Mouse (Mus musculus): ENCODE measurements around the gene Rftn2.

DNA sequence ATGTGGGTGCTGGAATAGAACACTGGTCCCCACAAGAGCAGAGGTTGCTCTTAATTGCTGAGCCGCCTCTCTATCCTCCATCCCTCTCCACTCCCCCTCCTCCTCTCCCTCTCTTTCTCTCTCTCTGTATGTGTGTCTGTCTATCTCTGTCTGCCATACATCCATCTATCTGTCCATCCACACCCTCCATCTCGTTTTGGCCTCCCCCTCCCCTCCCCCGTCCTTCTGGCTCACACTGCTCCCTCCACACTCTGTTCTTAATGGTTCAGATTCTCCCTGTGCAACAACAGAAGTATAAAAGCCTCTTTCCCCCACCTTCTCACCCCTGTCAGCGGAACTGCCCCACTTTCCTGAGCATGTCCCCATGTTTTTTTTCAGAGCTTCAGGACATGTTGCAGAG lies 59.0 kb downstream of the Rftn2 start:
- TF ChIP-seq SRF (IDR thresholded peaks at IDR 0.05; ENCODE audit: control insufficient read depth, insufficient read length, low read depth), result no peak
- TF ChIP-seq USF1 (IDR thresholded peaks at IDR 0.05; ENCODE audit: low read depth), result no peak
- no peak for TF ChIP-seq POLR2A (IDR thresholded peaks at IDR 0.05; ENCODE audit: insufficient read length, low read depth)
- no peak for TF ChIP-seq REST (IDR thresholded peaks at IDR 0.05; ENCODE audit: insufficient read depth, insufficient read length)
- TF ChIP-seq TCF12 (IDR thresholded peaks at IDR 0.05; ENCODE audit: insufficient read depth, poor library complexity, severe bottlenecking), result no peak
- TF ChIP-seq MAX (IDR thresholded peaks at IDR 0.05; ENCODE audit: low read depth), result no peak
- no peak for TF ChIP-seq MYOG (IDR thresholded peaks at IDR 0.05; ENCODE audit: control insufficient read depth in 1 of 3, insufficient read depth in 1 of 3, insufficient read length in 2 of 3, low read depth in 2 of 3)
